Mouse (Mus musculus): ENCODE data around the gene Ell2. TPM values are rescaled to one million over a fixed set of nuclear protein-coding genes. Genes with fewer than 3 reads are reported as not detected.

Gene Ell2
- total RNA-seq, 1 experiment from 2014 or later = 34.9 TPM

DNA sequence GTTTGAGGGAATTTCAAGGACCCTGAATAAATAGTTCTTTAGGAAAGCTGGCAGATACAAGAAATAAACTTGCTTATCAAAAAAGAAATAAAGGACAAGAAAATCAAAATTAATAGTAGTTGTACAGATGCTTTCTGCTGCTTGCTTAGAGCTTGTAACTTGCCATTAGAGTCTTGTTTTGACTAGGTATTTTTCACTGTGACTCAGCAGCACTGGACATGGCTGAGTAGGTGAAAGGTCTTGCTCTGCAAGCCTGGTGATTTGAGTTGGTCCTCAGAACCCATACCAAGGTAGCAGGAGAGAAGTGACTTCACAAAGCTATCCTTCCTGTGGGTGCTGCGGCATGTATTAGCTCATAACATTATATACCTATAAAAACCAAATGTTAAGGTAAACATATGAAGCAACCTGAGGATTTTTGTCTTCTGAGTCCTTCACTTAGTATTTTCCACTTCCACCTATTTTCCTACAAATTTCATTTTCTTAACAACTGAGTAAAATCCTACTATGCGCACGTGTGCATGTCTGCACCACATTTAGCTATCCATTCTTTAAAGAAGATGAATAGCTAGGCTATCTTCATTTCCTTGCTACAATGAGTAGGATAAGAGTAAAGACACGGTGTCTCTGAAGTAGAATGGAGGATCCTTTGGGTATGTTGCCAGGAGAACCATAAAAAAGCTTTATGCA is 54.4 kb downstream of the Ell2 start:
- no peak for ATAC-seq (ENCODE audit: extremely low read depth, insufficient number of reproducible peaks, low FRiP score, poor library complexity, severe bottlenecking)

DNA sequence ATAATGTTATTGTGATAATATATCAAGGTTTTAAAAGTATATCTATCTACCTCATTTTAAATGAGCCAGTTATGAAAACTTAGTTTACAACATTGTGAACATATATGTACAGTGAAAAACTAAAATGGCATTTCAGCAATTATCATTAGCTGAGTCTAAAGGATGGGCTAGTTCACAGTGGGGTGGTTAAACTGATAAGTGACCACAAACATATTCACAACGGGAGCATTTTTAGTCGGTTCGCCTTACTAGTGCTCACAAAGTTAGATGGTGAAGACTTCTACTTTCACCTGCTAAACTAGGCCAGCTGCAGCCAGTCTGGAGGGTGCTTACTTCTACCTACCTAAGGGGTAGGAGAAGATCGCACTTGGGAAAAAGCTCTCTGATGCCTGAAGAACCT is 56.2 kb downstream of the Ell2 start:
- no peak for ATAC-seq (ENCODE audit: extremely low read depth, insufficient number of reproducible peaks, low FRiP score, poor library complexity, severe bottlenecking)

DNA sequence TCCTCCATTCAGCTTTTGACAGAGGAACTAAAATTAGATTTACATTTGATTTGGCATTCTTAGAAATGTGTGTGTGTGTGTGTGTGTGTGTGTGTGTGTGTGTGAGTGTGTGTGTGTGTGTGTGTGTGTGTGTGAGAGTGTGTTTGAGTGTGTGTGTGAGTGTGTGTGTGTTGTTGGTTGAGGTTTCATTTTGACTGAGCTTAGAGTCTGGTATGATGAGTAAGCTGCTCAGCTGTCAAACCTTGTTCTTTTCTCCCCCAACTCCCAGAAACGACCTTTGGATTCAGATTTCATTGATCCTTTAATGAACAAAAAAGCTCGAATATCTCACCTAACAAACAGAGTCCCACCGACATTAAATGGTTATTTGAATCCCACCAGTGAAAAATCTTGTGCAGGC is 56.7 kb downstream of the Ell2 start:
- no peak for ATAC-seq (ENCODE audit: extremely low read depth, insufficient number of reproducible peaks, low FRiP score, poor library complexity, severe bottlenecking)

DNA sequence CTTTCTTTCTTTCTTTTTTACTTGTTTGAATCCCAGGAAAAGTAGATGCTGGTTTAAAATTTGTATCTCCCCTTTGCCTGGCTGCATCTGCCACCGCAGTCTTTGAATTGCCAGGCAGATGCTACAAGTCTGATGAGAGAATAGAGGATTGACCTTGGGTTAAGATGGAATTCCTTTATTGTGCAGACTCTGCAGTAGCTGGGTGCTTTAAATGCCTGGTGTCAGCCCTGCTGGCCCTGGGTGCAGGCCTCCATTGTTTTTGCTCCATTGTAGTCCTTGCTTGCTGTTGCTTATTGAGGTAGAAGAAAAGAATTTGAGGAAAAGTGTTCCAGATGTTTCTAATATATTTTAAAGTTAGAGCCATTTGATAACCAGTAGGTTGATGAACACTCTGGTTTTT is 59.2 kb downstream of the Ell2 start:
- ATAC-seq (ENCODE audit: extremely low read depth, insufficient number of reproducible peaks, low FRiP score, poor library complexity, severe bottlenecking) = no peak

DNA sequence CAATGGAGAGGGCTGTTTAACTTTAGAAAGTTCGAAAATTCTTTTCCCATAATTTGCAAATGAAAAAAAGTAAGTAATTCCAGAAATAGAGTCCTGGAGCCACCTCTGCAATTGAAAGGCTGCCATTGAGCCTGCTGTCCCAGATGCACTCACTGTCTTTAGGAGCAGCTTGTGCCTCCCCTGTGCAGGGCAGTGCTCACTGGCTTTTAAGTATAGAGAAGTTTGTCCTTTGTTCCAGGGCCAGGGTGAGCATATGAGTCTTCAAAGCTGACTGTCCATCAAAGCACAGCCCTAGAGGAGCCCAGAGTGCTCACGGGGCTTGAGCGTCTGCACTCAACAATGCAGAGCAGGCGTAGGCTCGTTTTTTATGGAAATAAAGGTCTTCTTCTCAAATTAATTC is 59.7 kb downstream of the Ell2 start:
- ATAC-seq (ENCODE audit: extremely low read depth, insufficient number of reproducible peaks, low FRiP score, poor library complexity, severe bottlenecking) = no peak

DNA sequence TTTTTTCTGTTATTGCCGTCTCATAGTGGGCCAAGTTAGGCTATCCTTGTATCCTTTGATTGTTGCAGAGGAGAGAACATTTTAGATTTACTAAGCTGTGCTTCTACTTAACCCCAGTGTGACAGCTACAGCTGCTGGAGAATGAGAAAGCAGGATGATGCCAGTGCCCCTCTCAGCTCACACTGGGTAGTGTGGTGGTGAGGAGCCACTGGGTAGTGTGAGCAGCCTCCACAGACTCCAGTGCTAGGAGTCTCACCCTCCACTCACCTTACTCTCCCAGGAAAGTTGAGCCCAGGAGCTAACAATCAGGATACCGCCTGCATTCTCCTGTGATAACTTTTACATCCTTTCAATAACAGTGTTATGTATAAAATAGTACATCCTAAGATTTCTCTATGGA is 60.4 kb downstream of the Ell2 start:
- ATAC-seq (ENCODE audit: extremely low read depth, insufficient number of reproducible peaks, low FRiP score, poor library complexity, severe bottlenecking) = no peak

DNA sequence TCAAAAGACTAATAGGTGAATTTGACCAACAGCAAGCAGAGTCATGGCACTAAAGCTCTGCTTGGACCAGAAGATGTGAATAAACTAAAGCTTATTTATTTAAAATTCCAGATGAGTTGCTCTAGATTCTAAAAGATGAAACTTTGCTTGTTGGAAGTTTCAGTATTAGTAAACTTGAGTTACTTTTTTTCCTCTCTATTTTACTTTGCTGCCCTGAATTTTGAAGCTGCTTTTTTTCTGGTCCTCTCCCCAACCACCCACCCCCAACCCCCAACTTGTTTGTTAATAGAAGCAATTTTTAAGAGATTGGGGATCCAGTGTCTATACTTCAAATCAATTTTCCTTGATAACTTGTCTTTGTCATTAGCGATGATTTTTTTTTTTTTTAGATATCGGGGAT is 64.2 kb downstream of the Ell2 start:
- no peak for ATAC-seq (ENCODE audit: extremely low read depth, insufficient number of reproducible peaks, low FRiP score, poor library complexity, severe bottlenecking)

DNA sequence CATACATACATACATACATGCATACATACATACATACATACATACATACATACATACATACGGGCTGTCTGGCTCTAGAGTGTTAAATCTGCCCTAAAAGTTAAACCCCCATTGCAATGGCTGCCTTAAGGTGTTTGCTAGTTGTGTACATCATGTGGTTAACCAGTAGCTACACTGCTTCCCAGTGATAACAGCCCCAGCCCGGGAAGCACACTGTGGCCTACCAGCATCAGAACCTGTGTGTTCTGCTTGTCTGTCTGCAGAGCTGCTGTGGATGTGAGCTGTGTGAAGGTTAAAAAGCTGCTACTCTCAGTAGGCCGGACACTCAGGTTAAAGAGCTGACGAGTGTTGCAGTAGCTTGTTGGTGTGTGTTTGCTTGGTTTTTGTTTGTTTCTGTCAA is 64.8 kb downstream of the Ell2 start:
- no peak for ATAC-seq (ENCODE audit: extremely low read depth, insufficient number of reproducible peaks, low FRiP score, poor library complexity, severe bottlenecking)

DNA sequence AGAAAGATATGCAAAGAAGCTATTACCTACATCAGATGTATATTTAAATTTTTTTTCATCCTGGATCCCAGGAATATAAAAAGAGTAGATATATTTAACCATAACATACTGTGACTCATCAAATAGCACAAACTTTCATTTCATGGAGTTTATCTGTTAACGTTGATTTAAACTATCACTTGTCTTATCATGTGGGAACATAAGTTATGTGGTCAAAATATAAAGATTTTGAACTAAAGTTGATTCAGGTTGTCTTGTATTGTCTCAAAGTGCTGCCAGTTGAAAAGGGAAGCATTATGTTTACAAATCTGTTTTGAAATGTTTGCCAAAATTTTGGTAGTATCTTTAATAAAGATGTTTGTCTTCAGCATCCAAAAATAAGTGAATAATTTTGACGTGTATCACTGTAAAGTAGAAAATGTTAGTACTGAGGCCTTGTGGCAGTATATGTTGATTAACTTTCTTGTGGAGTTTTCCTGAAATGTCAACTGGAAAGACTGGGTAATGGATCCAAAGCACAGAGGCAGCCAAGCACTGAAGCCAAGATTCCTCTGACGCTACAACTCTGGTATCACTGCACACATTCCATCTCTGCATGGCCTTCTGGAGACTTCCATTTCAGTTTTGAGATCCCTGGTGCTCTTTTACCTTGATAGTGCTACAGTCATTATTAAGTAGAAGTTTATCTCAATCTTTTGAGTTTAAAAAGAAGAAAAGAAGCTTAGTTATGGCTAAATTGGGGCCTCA is 65.6 kb downstream of the Ell2 start:
- ATAC-seq (ENCODE audit: extremely low read depth, insufficient number of reproducible peaks, low FRiP score, poor library complexity, severe bottlenecking) = no peak

DNA sequence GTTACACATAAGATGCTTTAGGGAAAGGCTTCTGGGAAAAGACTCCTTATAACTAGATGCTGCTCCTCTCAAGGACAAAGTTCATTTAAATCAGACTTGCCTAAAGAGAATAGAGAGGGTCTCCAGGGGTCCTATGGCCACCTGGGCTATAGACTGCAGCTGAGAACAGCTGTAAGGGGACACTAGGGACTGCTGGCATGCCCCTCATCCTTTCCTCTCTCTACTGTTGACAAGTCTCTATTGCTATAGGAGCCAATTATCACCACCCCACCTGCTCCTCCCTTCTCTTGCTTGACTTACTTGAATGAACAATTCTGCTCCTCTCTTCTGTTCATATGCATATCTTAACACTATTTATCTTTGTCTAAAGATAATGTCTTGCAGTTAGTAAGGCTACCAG is 69.4 kb downstream of the Ell2 start:
- ATAC-seq (ENCODE audit: extremely low read depth, insufficient number of reproducible peaks, low FRiP score, poor library complexity, severe bottlenecking) = no peak

DNA sequence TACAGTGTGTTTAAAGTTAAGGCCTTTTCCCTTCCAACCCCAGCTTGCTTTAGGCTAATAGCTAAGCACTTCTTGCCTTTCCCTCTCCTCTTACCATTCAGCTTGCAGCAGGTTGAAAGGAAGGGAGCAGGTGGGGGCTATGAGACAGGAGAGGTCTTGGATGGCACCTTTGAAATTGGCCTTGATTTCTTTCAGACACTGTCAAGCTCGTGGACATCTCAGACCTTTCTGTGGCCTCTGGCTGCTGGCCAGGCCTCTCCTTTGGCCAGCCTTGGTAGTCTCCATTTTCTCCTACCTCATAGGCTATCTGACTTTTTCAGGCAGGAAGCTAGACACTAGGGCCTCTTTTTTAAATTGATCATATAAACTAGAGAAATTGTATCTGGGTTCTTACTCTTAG is 70.1 kb downstream of the Ell2 start:
- ATAC-seq (ENCODE audit: extremely low read depth, insufficient number of reproducible peaks, low FRiP score, poor library complexity, severe bottlenecking) = no peak

DNA sequence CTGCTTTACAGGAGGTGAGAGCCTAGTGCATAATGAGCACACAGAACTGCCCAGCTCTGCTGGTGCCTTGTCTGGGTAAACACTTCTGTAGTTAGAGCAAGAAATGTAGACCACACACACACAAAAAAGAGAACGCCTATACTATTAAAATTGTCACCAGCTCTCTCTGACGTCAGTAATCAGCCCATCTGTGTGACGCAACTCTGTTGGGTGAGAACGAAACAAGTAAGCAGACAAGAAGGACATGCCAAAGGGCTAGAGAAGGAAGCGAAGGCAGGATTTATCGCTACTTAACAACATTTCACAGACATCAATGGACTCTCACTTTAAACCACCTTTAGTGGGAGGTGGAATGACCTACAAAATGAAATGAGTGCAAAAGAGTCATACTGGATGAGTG is 71.6 kb downstream of the Ell2 start:
- peak; percentile 19; the same call in 1 of the 2 replicates for ATAC-seq (ENCODE audit: extremely low read depth, insufficient number of reproducible peaks, low FRiP score, poor library complexity, severe bottlenecking)

DNA sequence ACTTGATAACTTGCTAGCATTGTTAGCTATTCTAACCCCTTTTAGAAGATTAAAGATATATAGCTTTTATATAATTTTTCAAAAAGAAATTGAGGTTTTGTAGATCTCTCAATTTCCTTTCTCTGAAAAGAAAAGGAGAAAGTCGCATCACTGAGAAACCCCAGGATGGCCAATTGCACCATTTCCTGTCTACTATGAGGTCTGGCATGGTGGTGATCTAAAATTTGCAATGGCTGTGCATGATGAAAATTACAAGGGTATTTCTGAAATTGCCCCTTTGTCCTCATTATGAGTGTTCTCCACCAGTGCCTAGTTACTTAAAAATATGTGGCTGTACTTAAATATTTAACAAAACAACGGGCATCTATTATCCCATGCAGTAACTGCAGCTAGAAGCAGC is 72.6 kb downstream of the Ell2 start:
- no peak for ATAC-seq (ENCODE audit: extremely low read depth, insufficient number of reproducible peaks, low FRiP score, poor library complexity, severe bottlenecking)

DNA sequence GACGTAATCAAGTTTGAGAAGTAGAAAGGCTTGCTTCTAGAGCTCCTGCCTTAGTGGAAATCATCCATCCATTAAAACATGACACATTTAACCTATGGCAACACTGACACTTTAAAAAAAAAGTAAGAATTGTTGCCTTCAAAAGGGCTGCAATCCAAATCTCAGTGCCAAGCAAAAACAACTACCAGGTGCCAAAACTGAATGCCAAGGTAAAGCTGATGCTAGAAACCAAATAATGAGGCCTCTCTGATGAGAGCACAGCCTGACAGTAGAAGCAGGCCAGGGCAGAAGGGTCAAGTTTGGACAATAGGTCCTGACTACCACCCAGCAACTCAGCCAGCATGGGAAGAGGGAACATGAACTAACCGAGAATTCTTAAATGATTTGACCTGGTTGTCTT is 73.5 kb downstream of the Ell2 start:
- ATAC-seq (ENCODE audit: extremely low read depth, insufficient number of reproducible peaks, low FRiP score, poor library complexity, severe bottlenecking) = no peak

DNA sequence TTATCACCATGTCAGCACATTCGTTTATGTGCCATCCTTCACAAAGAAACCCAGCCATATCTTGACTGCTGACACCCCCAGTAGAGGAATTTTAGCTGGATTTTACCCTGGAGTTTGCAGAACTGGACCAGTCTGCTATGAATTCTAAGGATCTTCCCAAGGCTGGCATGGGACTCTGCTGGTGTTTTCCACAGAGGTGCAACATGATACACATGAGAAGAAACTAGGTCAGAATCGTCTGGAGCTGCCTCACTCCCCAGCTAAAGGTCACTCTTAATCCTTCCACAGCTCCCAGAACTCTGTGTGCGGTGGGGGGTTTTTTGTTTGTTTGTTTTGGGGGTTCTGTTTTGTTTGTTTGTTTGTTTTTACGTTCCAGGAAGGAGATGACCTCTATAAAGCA is 79.2 kb downstream of the Ell2 start:
- ATAC-seq (ENCODE audit: extremely low read depth, insufficient number of reproducible peaks, low FRiP score, poor library complexity, severe bottlenecking) = no peak

DNA sequence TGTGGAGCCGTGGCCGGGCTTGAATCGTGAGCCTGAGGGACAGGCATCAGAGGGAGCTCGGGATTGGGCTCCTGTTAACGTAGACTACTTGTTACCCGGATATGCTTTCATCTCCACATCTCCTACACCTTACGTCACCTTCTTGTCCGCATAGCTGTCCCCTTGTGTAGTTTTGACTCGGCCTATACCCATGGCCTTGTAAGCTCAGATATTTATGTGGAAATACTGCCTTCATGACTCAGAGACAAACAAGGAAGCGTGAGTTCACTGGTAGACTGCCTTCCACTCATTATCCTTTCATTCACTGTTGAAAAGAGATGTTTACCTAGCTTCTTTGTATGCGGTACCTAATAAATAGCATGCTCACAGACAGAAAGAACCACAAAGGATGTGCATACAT is 79.7 kb downstream of the Ell2 start:
- ATAC-seq (ENCODE audit: extremely low read depth, insufficient number of reproducible peaks, low FRiP score, poor library complexity, severe bottlenecking) = no peak

DNA sequence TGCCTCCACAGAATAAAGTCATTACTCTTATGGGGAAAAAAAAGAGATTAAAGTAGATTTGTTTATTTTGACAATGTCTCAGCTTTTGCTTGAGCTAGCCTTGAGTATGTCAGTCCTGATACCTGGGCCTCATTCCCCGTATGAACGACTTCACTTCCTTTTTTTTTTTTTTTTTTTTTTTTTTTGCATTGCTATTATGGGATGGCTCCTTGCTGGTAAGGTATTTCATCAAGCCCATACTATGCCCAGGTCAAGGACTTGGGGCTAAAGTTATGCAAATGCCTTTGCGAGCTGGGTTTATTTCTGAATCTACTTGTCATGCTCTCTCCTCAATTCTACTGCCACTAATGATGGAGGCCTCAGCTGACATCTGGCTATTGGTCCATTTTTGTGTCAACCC is 80.8 kb downstream of the Ell2 start:
- no peak for ATAC-seq (ENCODE audit: extremely low read depth, insufficient number of reproducible peaks, low FRiP score, poor library complexity, severe bottlenecking)

DNA sequence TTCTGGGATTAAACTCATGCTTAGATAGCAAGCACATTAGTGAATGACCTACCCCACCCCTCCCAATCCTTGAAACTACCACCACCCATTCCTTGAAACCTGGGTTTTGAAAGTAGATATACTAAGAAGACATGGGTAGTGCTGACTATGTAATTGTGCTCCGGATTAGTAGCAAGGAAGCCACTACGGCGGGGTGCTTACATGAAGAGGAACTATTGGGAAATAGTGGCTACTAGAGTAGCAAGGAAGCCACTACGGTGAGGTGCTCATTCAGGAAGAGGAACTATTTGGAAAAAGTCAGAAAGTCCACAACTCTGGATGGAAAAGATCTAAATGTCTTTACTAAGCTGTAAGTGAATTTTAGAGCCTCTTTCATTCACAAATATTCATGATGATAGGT is 81.6 kb downstream of the Ell2 start:
- ATAC-seq (ENCODE audit: extremely low read depth, insufficient number of reproducible peaks, low FRiP score, poor library complexity, severe bottlenecking) = peak; percentile 70

DNA sequence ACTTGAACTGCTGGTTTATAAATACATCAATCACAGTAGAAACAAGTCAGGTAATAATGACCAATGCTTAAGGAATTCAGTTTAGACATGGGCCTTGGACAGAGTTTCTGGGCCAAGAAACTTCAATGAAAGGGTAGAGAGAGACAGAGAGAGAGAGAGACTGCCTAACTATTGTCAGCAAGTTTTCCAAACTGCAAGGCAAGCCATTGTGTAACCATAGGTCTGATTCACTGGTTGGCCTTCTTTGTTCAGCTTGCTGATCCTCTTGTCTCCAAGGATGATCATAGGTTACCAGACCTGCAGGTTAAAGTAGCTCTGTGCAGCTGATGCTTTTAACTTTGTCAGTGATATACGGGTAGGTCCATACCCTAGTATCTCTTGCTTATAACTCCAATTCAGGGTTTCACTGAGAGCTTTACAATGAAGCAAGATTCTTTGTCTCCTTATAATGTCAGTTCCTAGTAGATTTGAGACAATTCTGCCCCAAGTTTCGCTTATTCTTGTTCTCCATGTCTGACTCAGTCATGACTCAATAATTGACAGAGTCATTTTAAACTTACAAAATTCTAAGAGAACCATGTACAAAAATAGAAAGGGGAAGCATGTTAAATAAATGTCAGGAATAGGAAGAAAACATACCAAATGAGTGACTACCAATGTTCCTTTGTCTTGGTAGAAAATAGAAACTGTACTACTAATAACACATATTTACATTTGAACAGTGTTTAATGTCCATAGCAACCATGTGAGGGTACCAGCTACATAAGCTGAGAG is 82.7 kb downstream of the Ell2 start:
- ATAC-seq (ENCODE audit: extremely low read depth, insufficient number of reproducible peaks, low FRiP score, poor library complexity, severe bottlenecking) = peak; percentile 30; the same call in 1 of the 2 replicates

DNA sequence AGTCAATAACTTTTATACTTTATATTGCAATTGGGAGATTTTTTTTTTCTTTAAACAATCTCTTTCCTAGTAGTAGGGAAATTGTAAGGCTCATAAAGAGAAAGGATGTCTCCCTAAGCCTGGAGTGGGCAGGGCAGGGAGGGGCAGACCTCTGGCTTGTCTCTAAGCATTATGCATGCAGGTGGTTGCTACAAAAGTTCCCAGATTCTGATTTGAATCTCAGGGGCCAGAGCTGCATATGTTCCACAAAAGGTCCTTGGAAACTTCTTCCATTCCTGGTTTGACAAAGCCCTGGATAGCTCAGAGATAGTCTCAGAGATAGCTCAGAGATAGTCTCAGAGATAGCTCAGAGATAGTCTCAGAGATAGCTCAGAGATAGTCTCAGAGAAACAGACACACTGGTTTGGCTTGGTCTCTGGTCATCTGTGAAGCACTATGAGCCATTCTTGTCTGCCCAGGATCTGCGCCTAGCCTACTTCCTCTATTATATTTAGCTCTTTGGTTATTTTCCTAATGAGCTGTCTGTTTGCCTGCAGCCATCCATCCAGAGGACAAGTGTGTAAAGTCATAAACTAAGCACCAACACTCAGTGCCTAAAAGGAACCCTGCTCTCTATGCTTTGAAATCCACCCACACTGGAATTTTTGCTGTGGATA is 84.1 kb downstream of the Ell2 start:
- no peak for ATAC-seq (ENCODE audit: extremely low read depth, insufficient number of reproducible peaks, low FRiP score, poor library complexity, severe bottlenecking)
